Mouse (Mus musculus) erythroblast, embryonic 14.5 days (primary cell): ENCODE results near the gene Tmem59l.

Experiments used
- GATA1 ChIP-seq: IDR thresholded peaks from 2 replicates; pipeline ENCODE4 v1.6.1; 2012; ENCODE audit warnings: low read length, inconsistent platforms, mixed read lengths
- TAL1 ChIP-seq: IDR thresholded peaks from 3 replicates; pipeline ENCODE4 v1.6.1; 2012; ENCODE audit warnings: low read length, inconsistent platforms, mixed read lengths

GRCm38 (mm10) chr8:70466771-70467170, 20.4 kb downstream of the Tmem59l start:
- TF ChIP-seq GATA1 (no peak), TAL1 (no peak)
